Mouse (Mus musculus): Measurements from ENCODE around the gene Nubp2.

GRCm38 (mm10) chr17:24857831-24858470 is 28.2 kb downstream of the Nubp2 start:
- TF ChIP-seq POLR2A (IDR thresholded peaks at IDR 0.05; ENCODE audit: borderline replicate concordance, extremely low read depth, low read depth, low read length): no peak
- TF ChIP-seq CTCF (IDR thresholded peaks at IDR 0.05; ENCODE audit: insufficient read depth, low read length): no peak

Data from lung, adult 2 months (tissue).